Mouse (Mus musculus): Measurements from ENCODE around the gene Nckap5l. TPM values are rescaled to one million over a fixed set of nuclear protein-coding genes. Genes with fewer than 3 reads are reported as not detected.

The Nckap5l gene
- total RNA-seq, 2 experiments from 2014 or later: 5.0 to 7.5 TPM

Other genes starting within 250 kb of the Nckap5l start
- gene Kcnh3, start 232.9 kb downstream of the Nckap5l start, total RNA-seq (2014; fragmentation: Nextera tagmentation): not detected in 2 replicates
- gene Kcnh3, start 232.9 kb downstream of the Nckap5l start, total RNA-seq (2017): not detected in 2 replicates
- 30.9 and 51.4 TPM in 2 replicates for gene Mcrs1, start 205.8 kb downstream of the Nckap5l start, total RNA-seq (2014; fragmentation: Nextera tagmentation)
- gene Mcrs1, start 205.8 kb downstream of the Nckap5l start, total RNA-seq (2017): 44.0 and 48.0 TPM in 2 replicates
- gene Prpf40b, start 162.7 kb downstream of the Nckap5l start, total RNA-seq (2014; fragmentation: Nextera tagmentation): 13.5 and 17.6 TPM in 2 replicates
- gene Prpf40b, start 162.7 kb downstream of the Nckap5l start, total RNA-seq (2017): 7.2 and 10.7 TPM in 2 replicates
- gene Fam186b, start 161.9 kb downstream of the Nckap5l start, total RNA-seq (2014; fragmentation: Nextera tagmentation): not detected in 2 replicates
- gene Fam186b, start 161.9 kb downstream of the Nckap5l start, total RNA-seq (2017): not detected in 2 replicates
- 18.0 and 22.5 TPM in 2 replicates for gene Fmnl3, start 87.3 kb downstream of the Nckap5l start, total RNA-seq (2014; fragmentation: Nextera tagmentation)
- gene Fmnl3, start 87.3 kb downstream of the Nckap5l start, total RNA-seq (2017): 20.7 and 23.8 TPM in 2 replicates
- 383 and 409 TPM in 2 replicates for gene Tmbim6, start 64.9 kb downstream of the Nckap5l start, total RNA-seq (2014; fragmentation: Nextera tagmentation)
- gene Tmbim6, start 64.9 kb downstream of the Nckap5l start, total RNA-seq (2017): 163 and 164 TPM in 2 replicates
- gene Bcdin3d, start 17.0 kb upstream of the Nckap5l start, total RNA-seq (2014; fragmentation: Nextera tagmentation): 3.1 and 3.6 TPM in 2 replicates
- gene Bcdin3d, start 17.0 kb upstream of the Nckap5l start, total RNA-seq (2017): 2.9 and 4.2 TPM in 2 replicates
- not detected in 2 replicates for gene Faim2, start 70.4 kb upstream of the Nckap5l start, total RNA-seq (2014; fragmentation: Nextera tagmentation)
- gene Faim2, start 70.4 kb upstream of the Nckap5l start, total RNA-seq (2017): 0.17 TPM in 1 of 2 replicates, not detected in the other
- gene Aqp2, start 121.3 kb upstream of the Nckap5l start, total RNA-seq (2014; fragmentation: Nextera tagmentation): not detected in 2 replicates
- gene Aqp2, start 121.3 kb upstream of the Nckap5l start, total RNA-seq (2017): not detected in 2 replicates
- not detected in 2 replicates for gene Aqp5, start 133.0 kb upstream of the Nckap5l start, total RNA-seq (2014; fragmentation: Nextera tagmentation)
- gene Aqp5, start 133.0 kb upstream of the Nckap5l start, total RNA-seq (2017): not detected in 2 replicates
- gene Aqp6, start 143.7 kb upstream of the Nckap5l start, total RNA-seq (2014; fragmentation: Nextera tagmentation): not detected in 2 replicates
- not detected in 2 replicates for gene Aqp6, start 143.7 kb upstream of the Nckap5l start, total RNA-seq (2017)
- 47.0 and 75.5 TPM in 2 replicates for gene Racgap1, start 193.9 kb upstream of the Nckap5l start, total RNA-seq (2014; fragmentation: Nextera tagmentation)
- 76.4 and 80.0 TPM in 2 replicates for gene Racgap1, start 193.9 kb upstream of the Nckap5l start, total RNA-seq (2017)
- gene Asic1, start 212.6 kb upstream of the Nckap5l start, total RNA-seq (2014; fragmentation: Nextera tagmentation): not detected in 2 replicates
- gene Asic1, start 212.6 kb upstream of the Nckap5l start, total RNA-seq (2017): not detected in 2 replicates
- 29.8 and 34.7 TPM in 2 replicates for gene Smarcd1, start 244.4 kb upstream of the Nckap5l start, total RNA-seq (2014; fragmentation: Nextera tagmentation)
- 16.3 and 28.0 TPM in 2 replicates for gene Smarcd1, start 244.4 kb upstream of the Nckap5l start, total RNA-seq (2017)
- not detected in 2 replicates for gene Gm17349, start 247.7 kb upstream of the Nckap5l start, total RNA-seq (2014; fragmentation: Nextera tagmentation)
- not detected in 2 replicates for gene Gm17349, start 247.7 kb upstream of the Nckap5l start, total RNA-seq (2017)

Measured in granulocyte monocyte progenitor cell, adult 5-6 weeks (primary cell).